Mouse (Mus musculus): ENCODE results near the gene Dnase2b. TPM values are rescaled to one million over a fixed set of nuclear protein-coding genes. Genes with fewer than 3 reads are reported as not detected.

Gene Dnase2b
- polyA plus RNA-seq, 1 experiment from 2014 or later, result 0.07 TPM

DNA sequence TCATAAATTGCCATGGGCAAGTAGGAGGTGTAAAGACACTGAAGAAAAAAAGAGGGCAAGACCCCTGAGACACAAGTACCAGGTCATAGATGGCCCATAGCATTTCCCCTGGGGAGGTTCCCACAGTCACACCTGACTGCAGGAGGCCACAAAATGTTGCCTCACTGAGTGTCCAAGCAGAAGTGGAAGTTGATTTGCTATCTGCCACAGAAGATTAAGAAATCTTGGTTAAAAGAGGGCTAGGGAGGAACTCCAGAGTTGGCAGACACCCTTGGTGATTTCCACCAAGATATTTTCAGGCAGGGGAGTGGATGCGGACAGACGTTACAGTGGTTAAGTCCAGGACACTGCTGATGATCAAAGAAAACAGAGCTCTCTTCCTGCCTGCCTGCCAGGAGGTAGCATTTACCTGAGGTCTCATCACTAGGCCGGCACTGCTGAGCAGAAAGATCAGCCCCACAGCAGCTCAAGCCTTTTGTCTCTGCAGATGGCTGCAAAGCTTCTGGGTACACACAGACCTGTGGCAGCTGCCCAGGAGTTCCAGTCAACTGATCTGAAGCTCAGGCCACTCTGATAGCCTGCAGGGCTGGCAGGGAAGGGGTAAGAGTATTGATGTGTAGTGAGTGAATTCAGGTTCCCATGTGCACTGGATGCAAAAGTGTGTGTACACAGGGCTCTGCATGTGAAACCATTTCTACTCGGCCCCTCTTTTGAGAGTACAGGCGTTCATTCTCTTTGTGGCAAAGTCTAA, 1.3 kb upstream of the Dnase2b start:
- no peak for DNase-seq (ENCODE audit: low spot score)

DNA sequence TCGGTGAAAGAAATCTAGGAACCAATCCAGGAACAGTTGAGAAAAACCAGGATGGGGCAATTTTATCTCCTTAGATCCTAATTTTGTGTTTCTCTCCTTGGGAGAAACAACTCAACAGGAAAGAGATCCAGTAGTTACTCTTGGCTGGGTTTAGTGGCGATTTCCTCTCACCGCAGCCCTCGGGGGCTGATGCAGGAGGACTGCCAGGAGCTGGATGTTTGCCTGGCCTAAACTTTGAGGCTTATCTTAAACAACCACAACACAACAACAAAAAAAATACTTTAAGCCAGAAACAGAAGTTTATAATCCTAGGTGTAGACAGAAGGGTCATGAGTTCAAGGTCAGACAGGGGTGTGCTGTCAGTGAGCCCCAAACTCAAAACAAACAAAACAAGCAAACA, 3.6 kb downstream of the Dnase2b start:
- DNase-seq (ENCODE audit: low spot score), result no peak

DNA sequence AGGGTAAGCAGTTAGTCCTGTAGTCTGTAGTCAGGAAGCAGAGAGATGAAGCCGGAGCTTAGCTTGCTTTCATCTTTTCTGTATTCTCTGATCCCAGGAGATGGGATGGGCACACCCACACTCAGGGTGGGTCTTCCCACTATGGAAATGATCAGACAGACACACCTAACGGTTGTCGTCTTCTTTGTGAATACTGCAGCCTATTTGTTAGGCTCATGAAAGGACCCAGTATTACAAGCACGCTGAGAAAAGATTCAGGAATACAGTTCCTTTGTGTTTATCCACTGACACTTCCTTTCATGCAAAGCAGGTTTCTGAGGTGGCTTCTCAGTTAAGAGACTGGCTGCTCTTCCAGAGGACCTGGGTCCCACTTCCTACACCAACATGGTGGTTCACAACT, 4.1 kb downstream of the Dnase2b start:
- DNase-seq (ENCODE audit: low spot score), result no peak

DNA sequence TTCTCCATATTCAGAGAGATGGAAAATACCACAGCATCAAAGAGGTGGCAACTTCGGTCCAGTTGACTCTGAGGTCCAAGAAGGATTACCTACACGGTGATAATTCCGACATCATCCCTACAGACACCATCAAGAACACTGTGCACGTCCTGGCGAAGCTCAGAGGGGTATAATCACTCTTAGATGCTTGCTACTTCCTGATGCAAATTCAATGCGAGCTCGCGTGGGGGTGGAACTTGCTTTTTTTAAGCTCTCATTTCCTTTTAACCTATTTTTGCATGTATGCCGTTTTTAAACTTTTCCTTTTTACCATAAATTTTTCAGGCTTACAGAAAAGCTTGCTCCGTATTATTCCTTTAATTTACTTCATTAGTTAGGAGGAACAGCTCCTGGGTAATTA, 5.1 kb downstream of the Dnase2b start:
- DNase-seq (ENCODE audit: low spot score), result no peak

DNA sequence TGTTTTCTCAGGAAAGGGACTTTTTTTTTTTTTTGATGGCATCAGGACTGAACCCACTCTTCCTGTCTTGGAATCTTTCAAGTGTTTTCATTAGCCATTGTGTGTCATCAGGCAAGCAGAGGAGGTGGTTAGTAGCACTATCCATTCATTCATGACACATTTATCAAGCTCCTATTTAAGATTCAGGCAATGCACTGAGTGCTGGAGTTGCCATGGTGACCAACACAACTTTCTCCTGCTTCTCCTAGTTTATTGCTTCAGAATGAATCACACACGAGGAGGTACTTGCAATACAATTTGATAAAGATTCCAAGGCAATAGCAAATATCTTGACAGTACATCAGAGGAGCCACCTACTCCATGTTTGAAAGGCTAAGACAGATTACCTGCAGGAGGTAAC, 8.0 kb downstream of the Dnase2b start:
- DNase-seq (ENCODE audit: low spot score), result no peak

DNA sequence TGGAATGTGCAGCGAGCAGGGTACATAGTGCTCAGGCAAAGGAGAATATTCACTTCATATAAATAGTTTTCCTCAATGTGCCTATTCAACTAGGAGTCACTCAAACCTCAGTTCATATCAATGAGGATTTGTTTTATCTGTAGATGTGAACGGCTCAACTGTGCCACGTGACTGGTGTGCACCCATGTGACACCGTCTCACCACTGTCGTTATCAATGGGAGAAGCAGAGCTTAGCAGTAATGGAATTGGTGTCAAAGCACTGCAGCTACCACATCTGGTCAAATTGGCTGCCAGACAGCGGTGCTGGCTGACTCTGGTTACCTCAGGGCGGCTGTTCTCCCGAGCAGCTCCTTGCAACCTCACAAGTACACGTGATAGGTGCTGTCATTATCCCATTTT, 10.7 kb downstream of the Dnase2b start:
- no peak for DNase-seq (ENCODE audit: low spot score)

DNA sequence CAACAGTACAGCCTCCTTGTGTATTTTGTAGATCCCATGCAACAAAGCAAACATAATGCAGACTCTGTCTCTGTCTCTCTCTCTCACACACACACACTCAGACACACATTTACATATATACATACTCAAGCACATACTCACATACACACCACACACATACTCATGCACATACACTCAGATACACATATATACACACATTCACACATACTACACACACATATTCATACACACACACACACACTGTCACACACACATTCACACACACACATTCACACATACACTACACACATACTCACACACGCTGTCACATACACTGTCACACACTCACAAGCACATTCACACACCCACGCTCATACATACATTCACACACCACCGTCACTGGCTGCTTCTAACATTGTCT, 12.9 kb downstream of the Dnase2b start:
- DNase-seq (ENCODE audit: low spot score), result no peak

DNA sequence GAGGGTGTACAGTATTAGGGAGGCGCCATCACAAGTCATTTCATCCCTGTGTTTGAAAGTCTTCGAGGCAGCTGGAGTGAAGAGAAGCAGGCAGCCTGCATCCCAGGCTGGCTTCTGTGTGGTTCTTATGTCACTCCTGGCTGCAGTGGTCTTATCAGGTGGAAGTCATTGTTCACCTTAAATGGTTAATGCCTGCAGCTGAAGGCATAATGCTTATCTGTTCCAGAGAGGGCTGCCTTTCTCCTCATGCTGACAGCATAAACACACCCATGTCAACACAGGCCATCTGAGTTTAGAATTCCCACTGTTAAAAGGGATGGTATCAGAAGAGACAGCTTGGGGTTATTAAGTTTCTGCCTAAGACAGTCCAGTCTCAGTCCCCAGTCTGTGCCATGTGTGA, 14.2 kb downstream of the Dnase2b start:
- no peak for DNase-seq (ENCODE audit: low spot score)

DNA sequence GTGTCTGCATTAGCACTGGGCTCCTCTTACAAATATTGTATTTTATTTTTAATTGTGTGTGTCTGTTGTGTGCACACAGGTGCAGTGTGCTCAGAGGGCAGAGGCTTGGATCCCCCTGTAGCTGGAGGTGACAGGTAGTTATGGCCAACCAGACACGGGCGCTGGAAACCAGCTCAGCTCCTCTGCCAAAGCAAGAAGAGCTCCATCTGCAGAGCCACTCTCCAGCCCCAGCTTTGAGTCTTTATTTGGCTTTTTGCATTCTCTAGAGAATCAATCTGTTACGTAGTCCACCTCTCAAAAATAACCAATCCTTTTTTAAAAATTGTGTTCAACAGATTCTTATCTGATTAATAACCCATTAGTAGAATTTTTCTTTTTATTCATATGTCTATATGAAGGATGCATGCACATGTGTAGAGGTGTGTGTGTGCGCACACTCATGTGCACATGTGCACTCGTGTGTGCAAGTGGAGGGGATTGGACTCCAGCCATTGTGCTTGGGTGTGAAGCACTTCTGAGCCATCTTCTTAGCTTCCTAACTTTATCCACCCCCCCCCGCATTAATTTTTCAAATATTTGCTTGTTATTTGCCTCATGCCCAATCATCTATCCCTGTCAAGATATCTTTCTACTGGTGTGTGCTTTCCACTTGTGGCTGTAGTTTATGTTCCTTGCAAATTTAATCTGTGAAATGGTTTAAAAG, 16.0 kb downstream of the Dnase2b start:
- no peak for DNase-seq (ENCODE audit: low spot score)

DNA sequence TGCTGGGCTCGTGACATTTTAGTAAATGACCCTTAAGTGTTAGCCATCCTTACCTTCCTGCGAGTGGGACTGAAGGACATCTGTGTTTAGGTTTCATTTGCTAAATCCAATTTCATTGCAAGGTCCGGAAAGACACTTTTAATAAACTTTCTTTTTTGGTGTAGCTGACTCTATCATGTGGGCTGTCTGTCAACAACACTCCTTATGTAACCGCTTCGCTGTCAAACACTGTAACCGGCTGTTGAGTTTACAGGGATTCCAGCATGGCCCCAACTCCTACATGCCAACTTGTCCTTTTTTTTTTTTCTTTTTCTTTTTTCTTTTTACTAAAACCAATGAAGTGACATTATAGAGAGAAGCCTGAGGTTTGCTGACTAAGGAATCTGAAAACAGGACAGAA, 17.0 kb downstream of the Dnase2b start:
- DNase-seq (ENCODE audit: low spot score), result no peak

DNA sequence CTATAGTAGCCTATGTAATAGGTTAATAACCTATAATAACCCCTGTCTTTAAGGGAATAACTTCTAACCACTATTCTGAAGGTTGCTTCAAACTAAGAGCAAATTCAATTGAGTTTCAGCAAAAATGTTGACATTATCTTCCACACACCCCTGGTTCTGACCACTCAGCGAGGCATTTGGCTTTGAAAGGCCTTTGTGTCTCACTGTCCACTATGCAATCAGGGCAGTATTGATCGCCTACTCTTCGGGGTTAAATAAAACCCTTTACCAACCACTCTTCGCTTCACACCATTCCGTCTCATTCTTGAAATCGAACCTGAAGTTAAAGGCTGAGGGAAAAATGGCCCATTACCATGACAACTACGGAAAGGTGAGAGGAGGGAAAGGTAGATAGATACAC, 18.5 kb downstream of the Dnase2b start:
- DNase-seq (ENCODE audit: low spot score), result no peak

DNA sequence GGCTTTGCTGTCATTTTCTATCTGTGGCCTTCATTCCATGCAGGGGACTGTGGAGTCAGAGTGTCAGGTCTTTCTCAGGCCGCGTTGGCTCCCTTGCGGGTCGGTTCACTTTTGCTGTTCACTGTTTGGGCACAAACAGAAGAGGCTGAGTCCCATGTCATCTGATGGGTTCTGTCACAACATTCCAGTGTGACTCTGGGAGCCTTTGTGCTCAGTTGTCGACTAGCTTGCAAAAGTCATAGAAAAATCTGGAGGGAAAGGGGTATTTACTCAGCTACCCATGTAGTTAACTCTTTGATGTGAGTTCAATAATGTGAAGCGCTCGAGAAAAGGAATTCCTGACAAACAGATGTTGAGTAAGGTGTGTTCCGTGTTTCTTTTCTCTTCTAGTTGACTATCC, 19.0 kb downstream of the Dnase2b start:
- DNase-seq (ENCODE audit: low spot score), result no peak

DNA sequence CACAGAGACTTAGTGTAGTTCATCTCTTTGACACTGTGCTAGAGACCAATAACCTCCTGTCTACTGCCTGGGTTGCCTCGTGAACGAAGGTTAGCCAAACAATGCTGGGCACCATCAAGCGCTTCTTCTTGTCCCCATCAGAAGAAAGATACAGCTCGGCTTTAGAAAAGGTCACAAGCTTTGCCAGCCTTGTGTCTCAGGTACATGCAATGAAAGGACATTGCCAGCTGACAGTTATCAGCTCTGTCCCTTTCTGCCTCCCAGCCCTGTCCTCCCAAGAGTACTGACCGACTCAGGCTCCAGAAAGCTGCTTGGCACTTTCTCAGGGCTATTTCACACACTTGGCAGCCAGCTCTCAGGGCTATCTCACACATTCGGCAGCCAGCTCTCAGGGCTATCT, 20.0 kb downstream of the Dnase2b start:
- no peak for DNase-seq (ENCODE audit: low spot score)

DNA sequence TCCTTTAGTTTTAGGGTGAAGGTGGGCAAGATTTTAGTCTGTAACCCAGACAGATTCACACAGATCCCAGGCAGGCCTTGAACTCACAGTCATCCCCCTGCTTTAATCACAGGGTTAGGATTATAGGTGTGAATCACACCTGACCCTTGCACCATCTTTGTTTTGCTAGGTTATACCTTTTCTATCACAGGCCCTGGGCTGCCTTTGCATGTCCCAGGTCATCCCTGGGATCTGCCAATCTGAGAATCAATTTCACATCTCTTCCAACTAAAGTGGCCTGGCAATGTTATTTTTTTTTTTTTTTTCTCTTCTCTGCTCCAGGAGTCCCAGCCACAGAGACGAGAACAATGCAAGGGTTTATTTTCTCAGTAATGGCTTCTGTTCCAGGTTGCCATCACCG, 23.8 kb downstream of the Dnase2b start:
- no peak for DNase-seq (ENCODE audit: low spot score)

DNA sequence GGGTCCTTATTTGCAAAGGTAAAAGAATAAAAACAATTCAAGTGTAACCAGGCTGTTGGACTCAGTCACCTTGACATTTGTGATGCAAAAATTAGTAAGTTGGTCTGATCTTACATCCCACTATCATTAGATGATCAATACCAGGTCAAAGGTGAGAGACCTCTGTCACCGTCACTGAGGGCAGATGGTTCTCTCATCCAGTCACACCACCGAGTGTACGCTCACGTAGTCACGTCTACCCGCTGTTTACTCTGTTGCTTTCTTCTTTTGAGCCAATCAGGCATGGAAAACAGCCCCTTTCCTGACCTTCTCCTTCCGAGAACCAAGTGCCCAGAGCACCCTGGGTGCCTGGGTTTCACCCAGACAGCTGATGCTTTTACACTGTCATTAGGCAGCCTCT, 24.2 kb downstream of the Dnase2b start:
- DNase-seq (ENCODE audit: low spot score), result no peak

DNA sequence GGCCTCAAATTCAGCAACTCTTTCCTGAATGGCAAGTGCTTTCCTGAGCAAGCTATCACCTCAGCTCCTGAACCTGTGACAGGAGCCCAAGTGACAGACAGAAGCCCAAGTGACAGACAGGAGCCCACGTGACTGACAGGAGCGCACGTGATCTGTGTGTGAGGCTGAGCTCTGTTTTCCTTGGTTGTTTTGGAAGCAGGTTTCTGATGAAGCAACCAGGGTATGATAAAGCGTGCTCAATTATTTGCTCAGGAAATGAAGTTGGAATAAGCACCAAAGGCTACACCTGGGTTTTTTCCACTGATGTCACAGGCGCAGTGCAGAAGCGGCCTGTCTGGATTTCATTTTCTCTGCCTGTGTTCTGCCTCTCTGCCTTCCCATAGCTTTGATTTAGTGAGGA, 25.9 kb downstream of the Dnase2b start:
- no peak for DNase-seq (ENCODE audit: low spot score)

DNA sequence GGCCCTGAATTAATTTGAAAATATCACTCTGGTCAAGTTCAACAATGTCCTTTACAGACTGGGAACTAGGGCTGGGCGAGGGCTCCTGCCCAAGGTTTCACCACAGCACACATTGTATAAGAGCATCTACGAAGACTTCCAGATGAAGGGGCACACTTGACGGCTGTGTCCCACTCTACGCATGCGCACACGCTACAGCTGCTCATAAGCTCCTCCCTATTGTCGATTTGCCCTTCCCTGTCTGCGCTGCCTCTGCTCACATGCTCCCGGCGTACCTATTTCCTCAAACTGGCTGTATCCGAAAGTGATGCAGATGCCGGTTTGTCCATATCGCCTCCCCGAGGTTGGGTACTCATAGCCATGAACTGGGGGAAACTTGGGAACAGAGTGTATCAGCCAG, 28.8 kb downstream of the Dnase2b start:
- DNase-seq (ENCODE audit: low spot score), result no peak

DNA sequence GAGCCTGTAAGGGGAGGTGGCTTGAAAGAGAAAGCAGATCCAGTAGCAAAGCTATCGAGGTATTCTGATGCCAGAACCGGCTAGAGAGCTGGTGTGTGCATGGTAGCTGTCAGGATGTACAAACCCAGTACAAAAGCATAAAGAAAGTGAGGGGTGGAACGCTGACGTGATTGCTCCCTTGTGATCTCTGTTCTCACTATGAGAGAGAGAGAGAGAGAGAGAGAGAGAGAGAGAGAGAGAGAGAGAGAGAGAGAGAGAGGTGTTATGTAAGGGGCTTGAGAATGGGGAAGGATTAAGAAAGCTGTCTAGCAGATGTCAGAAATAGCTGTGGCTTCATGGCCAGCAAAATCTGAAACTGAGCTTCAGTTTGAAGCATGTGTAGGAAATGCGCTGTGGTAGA, 31.5 kb downstream of the Dnase2b start:
- DNase-seq (ENCODE audit: low spot score), result no peak

DNA sequence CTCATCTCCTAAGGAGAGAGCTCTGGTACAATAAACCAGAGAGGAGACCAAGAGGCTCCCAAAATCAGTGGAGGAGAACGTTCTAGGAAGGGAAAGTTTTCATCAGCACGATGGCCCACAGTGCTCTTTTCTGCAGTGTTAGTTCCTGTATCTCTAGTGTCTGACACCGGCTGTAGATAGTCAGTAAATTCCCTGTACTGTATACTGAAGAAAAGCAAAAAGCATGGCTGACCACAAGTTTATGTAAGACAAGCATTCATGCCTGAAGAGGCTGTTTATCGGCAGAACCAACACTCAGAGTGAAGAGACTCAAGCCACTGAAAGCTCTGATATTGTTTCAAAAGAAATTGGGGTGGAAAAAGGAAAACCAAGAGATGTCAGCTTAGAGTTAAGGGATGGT, 31.9 kb downstream of the Dnase2b start:
- DNase-seq (ENCODE audit: low spot score), result no peak

DNA sequence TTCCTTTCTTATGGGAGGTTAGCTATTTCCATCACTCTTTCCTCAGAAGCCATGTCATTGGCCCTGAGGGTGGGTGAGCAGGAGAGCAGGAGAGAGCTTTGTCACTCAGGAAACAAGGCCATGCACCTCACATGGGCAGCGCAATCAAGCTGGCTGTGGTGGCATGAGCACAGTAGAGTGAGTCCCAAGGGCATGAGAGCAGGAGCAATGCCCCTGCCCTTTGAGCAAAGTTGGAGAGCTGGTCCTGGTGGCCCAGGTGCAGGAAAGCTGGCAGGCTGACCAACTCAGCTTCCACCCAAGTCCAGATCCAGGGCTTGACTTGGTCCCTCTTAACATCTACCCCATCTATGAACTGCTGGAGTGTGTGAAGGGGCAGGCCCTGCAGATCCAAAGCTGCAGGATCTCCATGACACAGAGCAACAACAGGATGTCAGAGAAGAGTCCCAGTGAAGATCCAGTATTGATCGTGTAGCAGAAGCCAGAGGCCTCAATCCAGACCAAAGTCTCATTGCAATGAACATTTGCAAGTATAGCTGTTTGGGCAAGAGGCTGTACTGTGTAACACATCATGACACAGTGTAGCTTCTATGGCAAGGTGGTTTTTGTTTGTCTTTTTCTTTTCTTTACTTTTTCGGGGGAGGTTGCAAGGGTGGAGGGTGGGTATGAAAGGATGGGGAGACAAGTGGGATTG, 35.2 kb downstream of the Dnase2b start:
- no peak for DNase-seq (ENCODE audit: low spot score)

DNA sequence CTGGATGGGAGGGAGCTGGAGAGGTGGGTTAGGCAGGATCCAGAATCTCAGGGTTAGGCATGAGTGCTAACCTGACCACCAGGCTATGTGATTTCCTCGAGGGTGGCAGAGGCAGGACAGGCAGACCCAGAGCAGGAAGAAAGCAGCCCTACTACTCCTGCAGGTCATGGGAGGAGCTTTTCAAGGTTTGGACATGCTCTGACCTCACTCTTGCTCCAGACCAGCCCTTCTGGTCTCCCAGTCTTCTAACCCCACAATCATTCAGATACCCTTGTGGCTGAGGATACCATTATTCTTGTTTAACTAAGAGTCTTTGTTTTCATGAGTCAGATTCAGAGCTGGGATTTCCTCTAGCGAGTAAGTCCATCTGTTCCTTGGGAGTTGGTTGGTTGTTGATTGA, 37.8 kb downstream of the Dnase2b start:
- no peak for DNase-seq (ENCODE audit: low spot score)

DNA sequence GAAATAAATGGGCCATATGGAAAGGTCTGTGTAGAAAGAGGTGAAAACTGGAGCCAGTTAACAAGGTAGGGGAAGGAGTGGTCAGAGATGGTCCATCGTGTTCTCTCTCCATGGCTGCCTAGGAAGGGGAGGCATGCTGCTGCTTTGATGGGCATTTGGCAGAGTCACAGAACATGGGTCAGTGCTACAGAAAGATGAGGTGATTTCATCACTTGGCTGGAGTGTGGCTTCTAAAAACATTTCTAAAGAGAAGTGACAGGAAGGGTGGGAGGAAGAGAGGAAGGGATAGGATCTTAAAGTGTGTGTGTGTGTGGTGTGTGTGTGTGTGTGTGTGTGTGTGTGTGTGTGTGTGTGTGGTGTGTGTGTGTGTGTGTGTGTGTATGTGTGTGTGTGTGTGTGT, 44.1 kb downstream of the Dnase2b start:
- DNase-seq (ENCODE audit: low spot score), result no peak

DNA sequence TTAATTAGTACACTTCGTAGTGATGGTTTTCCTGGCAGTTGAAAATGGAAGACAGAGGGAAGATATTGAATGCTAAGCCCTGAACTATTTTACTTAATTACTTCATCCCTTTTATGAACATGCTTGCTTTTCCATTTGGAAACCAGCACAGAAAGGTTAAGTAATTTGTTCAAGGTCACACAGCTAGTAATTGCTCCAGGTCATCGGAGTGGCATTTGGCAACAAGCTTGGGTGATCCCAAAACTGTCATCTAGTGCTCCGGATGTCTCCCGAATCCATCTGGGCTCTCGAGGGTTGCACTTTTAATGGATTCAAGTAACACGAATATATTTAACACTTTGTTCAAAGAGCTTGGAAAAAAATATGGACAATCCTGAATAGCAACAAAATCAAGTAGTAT, 44.5 kb downstream of the Dnase2b start:
- no peak for DNase-seq (ENCODE audit: low spot score)
